Mouse (Mus musculus) intestine, postnatal 0 days (tissue): ENCODE data around the gene Nrxn1. TPM values are rescaled to one million over a fixed set of nuclear protein-coding genes. Genes with fewer than 3 reads are reported as not detected.
A peak's percentile ranks its signal among the peaks of the same experiment; 100 is the strongest.

ENCODE experiments used
- ATAC-seq: fragments of 200-750 bp; cut with Nextera tagmentation; 2 replicates; pipeline ENCODE4 v1.8.0; 2017; ENCODE audit warnings: mild to moderate bottlenecking, moderate TSS enrichment, moderate library complexity
- H3K27ac ChIP-seq: fragments of 300-500 bp; sonication (generic); 2 replicates; pipeline ENCODE4 v1.5.1; 2014; ENCODE audit warnings: mild to moderate bottlenecking, low read depth, low read length, moderate library complexity
- H3K27me3 ChIP-seq: fragments of 300-500 bp; sonication (generic); replicated peaks from 2 replicates; pipeline ENCODE4 v1.6.1; 2014; ENCODE audit warnings: low read length, mixed read lengths; ENCODE audit not compliant: control insufficient read depth, insufficient read depth
- H3K36me3 ChIP-seq: fragments of 300-500 bp; sonication (generic); 2 replicates; pipeline ENCODE4 v1.6.1; 2014; ENCODE audit warnings: mild to moderate bottlenecking, moderate library complexity; ENCODE audit not compliant: control insufficient read depth, insufficient read depth
- H3K4me1 ChIP-seq: fragments of 300-500 bp; sonication (generic); replicated peaks from 2 replicates; pipeline ENCODE4 v1.6.1; 2014; ENCODE audit warnings: antibody characterized with exemption, low read length, mixed read lengths; ENCODE audit not compliant: control insufficient read depth, insufficient read depth
- H3K4me2 ChIP-seq: fragments of 300-500 bp; sonication (generic); replicated peaks from 2 replicates; pipeline ENCODE4 v1.6.1; 2014; ENCODE audit warnings: low read depth, mild to moderate bottlenecking, moderate library complexity
- H3K4me3 ChIP-seq: fragments of 300-500 bp; sonication (generic); 2 replicates; pipeline ENCODE4 v1.5.1; 2014; ENCODE audit warnings: low read depth, low read length
- H3K9ac ChIP-seq: fragments of 300-500 bp; sonication (generic); 2 replicates; pipeline ENCODE4 v1.6.1; 2014; ENCODE audit warnings: mild to moderate bottlenecking, low read depth, low read length
- H3K9me3 ChIP-seq: fragments of 300-500 bp; sonication (generic); 2 replicates; pipeline ENCODE4 v1.6.1; 2016; ENCODE audit warnings: mixed run types; ENCODE audit not compliant: control insufficient read depth
- CTCF ChIP-seq: sonication (generic); IDR thresholded peaks from 2 replicates; pipeline ENCODE4 v1.5.1; 2016; ENCODE audit warnings: low read depth, mild to moderate bottlenecking, control low read depth, antibody characterized with exemption, moderate library complexity
- WGBS: fragments of 180-500 bp; shearing (Covaris S2); extraction: QIAGEN DNeasy Blood & Tissue Kit; methylation state at CpG from one replicate; pipeline ENCODE4 v1.1.7; 2014; 5-methylcytosine and 5-hydroxymethylcytosine counted together
- polyA plus RNA-seq: library from polyadenylated mRNA; unstranded; fragments of >200 nt; fragmentation: Nextera tagmentation; extraction: Ambion mirVana; gene quantifications from 2 replicates; pipeline ENCODE4 v1.2.1, GENCODE M21; 2015

Gene Nrxn1
- polyA plus RNA-seq, 1 experiment from 2014 or later, result 0.99 TPM

GRCm38 (mm10) chr17:90891711-90892110 lies 201.2 kb downstream of the Nrxn1 start:
- WGBS, result 54% methylated on average over 1 of the region's 1 CpGs
- no peak for TF ChIP-seq CTCF
- H3K27ac ChIP-seq, result no peak overlapping the region
- H3K4me2 ChIP-seq, result no peak overlapping the region
- no peak overlapping the region for H3K4me3 ChIP-seq
- no peaks in the 10 kb centered on the region for H3K4me1 ChIP-seq
- H3K9me3 ChIP-seq, result no peaks in the 10 kb centered on the region
- no peaks in the 10 kb centered on the region for H3K36me3 ChIP-seq
- H3K9ac ChIP-seq, result no peak overlapping the region
- H3K27me3 ChIP-seq, result no peaks in the 10 kb centered on the region
- no peak for ATAC-seq

- H3K27me3 ChIP-seq, result no peaks in the 10 kb centered on the region
- no peaks in the 10 kb centered on the region for H3K9me3 ChIP-seq
- no peaks in the 10 kb centered on the region for H3K4me1 ChIP-seq
- H3K36me3 ChIP-seq, result no peaks in the 10 kb centered on the region
- H3K9ac ChIP-seq, result no peak overlapping the region
- no peak overlapping the region for H3K4me2 ChIP-seq
- no peak for TF ChIP-seq CTCF
- WGBS, result 47% methylated on average over 2 of the region's 2 CpGs
- no peak overlapping the region for H3K4me3 ChIP-seq
- ATAC-seq, result no peak
- H3K27ac ChIP-seq, result no peak overlapping the region
Measured at GRCm38 (mm10) chr17:90857225-90857624, 235.6 kb downstream of the Nrxn1 start.

DNA sequence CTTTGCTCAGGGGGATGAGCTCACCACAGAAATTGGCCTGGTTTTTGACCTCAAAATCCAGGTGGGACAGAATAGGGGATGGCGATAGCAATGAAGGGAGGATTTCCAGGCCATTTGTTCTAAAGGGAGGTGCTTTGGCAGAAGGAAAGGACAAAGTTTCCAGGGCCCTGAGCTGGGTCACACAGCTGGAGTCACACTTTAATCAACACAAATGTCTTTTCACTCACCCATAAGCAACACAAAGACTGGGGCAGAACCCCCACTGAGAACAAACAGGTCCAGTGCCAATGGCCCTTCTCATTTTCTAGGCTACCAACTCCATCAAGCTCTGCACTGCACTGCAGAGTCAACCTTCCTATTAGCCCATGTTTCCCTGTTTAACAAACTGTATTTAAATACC lies 249.0 kb downstream of the Nrxn1 start:
- no peak overlapping the region for H3K9ac ChIP-seq
- WGBS, result 54% methylated on average over 1 of the region's 1 CpGs
- ATAC-seq, result no peak
- no peaks in the 10 kb centered on the region for H3K9me3 ChIP-seq
- H3K4me1 ChIP-seq, result no peaks in the 10 kb centered on the region
- no peaks in the 10 kb centered on the region for H3K36me3 ChIP-seq
- no peak overlapping the region for H3K27ac ChIP-seq
- TF ChIP-seq CTCF, result no peak
- no peaks in the 10 kb centered on the region for H3K27me3 ChIP-seq
- no peak overlapping the region for H3K4me2 ChIP-seq
- H3K4me3 ChIP-seq, result no peak overlapping the region

GRCm38 (mm10) chr17:90843072-90843611 lies 249.7 kb downstream of the Nrxn1 start:
- no peak overlapping the region for H3K4me3 ChIP-seq
- no peak for TF ChIP-seq CTCF
- ATAC-seq, result no peak

DNA sequence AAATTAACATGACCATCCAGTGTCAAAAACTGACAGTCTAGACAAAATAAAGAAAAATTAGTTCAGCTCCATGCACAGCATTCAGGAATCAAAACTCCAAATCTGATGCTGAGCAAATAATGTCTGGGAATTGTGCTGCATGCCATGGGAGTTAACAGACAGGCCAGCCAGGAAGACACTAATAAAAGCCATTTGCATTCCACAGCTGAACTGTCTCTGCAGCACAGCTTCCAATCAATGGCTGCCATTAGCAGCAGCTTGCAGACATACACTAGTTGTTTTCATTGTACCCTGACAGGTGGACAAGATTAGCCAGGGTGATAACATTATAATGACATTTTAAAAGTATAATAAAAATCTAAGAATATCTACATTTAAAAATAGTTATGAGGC lies 255.9 kb downstream of the Nrxn1 start:
- Histone ChIP-seq H3K36me3 (no peaks in the 10 kb centered on the region), H3K9me3 (no peaks in the 10 kb centered on the region), H3K4me3 (no peak overlapping the region), H3K4me2 (no peak overlapping the region), H3K27me3 (no peaks in the 10 kb centered on the region), H3K27ac (no peak overlapping the region), H3K9ac (no peak overlapping the region), H3K4me1 (no peaks in the 10 kb centered on the region)
- ATAC-seq, result no peak
- no peak for TF ChIP-seq CTCF

More at GRCm38 (mm10) chr17:90843072-90843611, 249.7 kb downstream of the Nrxn1 start:
- Histone ChIP-seq H3K9ac (no peak overlapping the region), H3K36me3 (no peaks in the 10 kb centered on the region), H3K4me2 (no peak overlapping the region), H3K27me3 (no peaks in the 10 kb centered on the region), H3K9me3 (no peaks in the 10 kb centered on the region), H3K4me1 (no peaks in the 10 kb centered on the region), H3K27ac (no peak overlapping the region)

- peak; percentile 87 for ATAC-seq
- 28% methylated on average over 4 of the region's 4 CpGs for WGBS
- no peak for TF ChIP-seq CTCF
- H3K4me2 ChIP-seq, result no peak overlapping the region
- no peak overlapping the region for H3K4me3 ChIP-seq
- no peak overlapping the region for H3K9ac ChIP-seq
- H3K4me1 ChIP-seq, result no peaks in the 10 kb centered on the region
- no peaks in the 10 kb centered on the region for H3K36me3 ChIP-seq
- no peaks in the 10 kb centered on the region for H3K27me3 ChIP-seq
- no peak overlapping the region for H3K27ac ChIP-seq
- no peaks in the 10 kb centered on the region for H3K9me3 ChIP-seq
Measured at GRCm38 (mm10) chr17:90836154-90837021, 256.5 kb downstream of the Nrxn1 start.
